In the genomic region with DNA sequence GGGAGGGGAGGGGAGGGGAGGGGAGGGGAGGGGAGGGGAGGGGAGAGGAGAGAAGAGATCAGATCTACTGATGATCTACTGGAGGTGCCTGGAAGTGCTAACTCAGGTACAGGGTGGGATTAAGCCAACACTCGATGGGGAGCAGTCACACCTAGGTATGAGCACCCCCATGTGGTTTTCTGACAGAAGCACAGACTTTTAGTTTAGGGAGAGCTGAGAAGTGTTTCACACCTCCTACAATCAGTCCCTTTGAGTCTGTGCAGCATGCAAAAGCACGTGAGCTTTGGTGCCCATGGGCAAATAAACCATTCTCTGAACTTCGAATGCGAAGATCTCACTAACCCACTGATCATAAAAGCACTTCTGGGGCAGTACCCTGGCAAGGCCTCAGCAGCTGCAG, we compare ENCODE assay signal across 10 mouse cellular contexts. TPM values are rescaled to one million over a fixed set of nuclear protein-coding genes. Genes with fewer than 3 reads are reported as not detected.
A peak's percentile ranks its signal among the peaks of the same experiment; 100 is the strongest.
DNase-seq lines count a peak whose midpoint lies in the region; ATAC-seq and TF ChIP-seq lines count a peak whose summit lies in the region.
"Had no signal": no experiment of that assay in that cellular context is flagged by ENCODE, and none has a peak within 500 bp of the region (broad histone marks: within the 10 kb centered on the region; RNA-seq: fewer than 3 reads in every experiment).

No protein-coding gene starts in this region.

- DNase-seq in forebrain, embryonic 14.5 days (ENCODE audit: low spot score), result peak; percentile 24
- peak; percentile 58 for DNase-seq in lung, postnatal 0 days (ENCODE audit: low spot score)
- no peak for DNase-seq in lung, adult 2 months
- DNase-seq in NIH3T3 (ENCODE audit: low read depth), result peak; percentile 46
- DNase-seq in urinary bladder, postnatal 25 days (ENCODE audit: low spot score), result no peak
- no peak for DNase-seq in layer of hippocampus, adult 11-12 months (ENCODE audit: low spot score)
- DNase-seq: cerebellum, adult 9-11 months had no signal

- H3K4me1 ChIP-seq in forebrain, embryonic 14.5 days (ENCODE audit: control insufficient read depth, insufficient read depth, low read length), result 0 out of 2 replicates have a peak, but pooled peaks cover 6% of the 10 kb centered on the region
- peaks cover 21% of the 10 kb centered on the region for H3K4me1 ChIP-seq in forebrain, embryonic 13.5 days
- no peaks in the 10 kb centered on the region for H3K4me1 ChIP-seq in lung, postnatal 0 days (ENCODE audit: insufficient read depth, low read depth, low read length)
- H3K4me1 ChIP-seq in lung, adult 2 months (ENCODE audit: control insufficient read depth, insufficient read depth, low read length), result no peaks in the 10 kb centered on the region; the same call in 1 of the 2 replicates

- H3K4me3 ChIP-seq in forebrain, embryonic 14.5 days (ENCODE audit: low read depth, low read length), result no peak overlapping the region
- H3K4me3 ChIP-seq in forebrain, embryonic 13.5 days, result no peak overlapping the region
- no peak overlapping the region for H3K4me3 ChIP-seq in lung, postnatal 0 days (ENCODE audit: low read depth, low read length)
- H3K4me3 ChIP-seq in lung, adult 2 months (replicated peaks; ENCODE audit: extremely low read depth, low read depth, low read length), result no peak overlapping the region
- H3K4me3 ChIP-seq: neural tube, embryonic 15.5 days had no signal

- H3K4me2 ChIP-seq in forebrain, embryonic 14.5 days (ENCODE audit: low read length), result no peak overlapping the region
- H3K4me2 ChIP-seq in forebrain, embryonic 13.5 days, result no peak overlapping the region
- H3K4me2 ChIP-seq in lung, postnatal 0 days (replicated peaks; ENCODE audit: low read depth, low read length), result no peak overlapping the region
- H3K4me2 ChIP-seq: neural tube, embryonic 15.5 days had no signal

- peaks cover 17% of the 10 kb centered on the region for H3K36me3 ChIP-seq in forebrain, embryonic 14.5 days (ENCODE audit: control insufficient read depth, insufficient read depth, low read length)
- peaks cover 32% of the 10 kb centered on the region for H3K36me3 ChIP-seq in forebrain, embryonic 13.5 days (ENCODE audit: poor library complexity, severe bottlenecking)
- 0 out of 2 replicates have a peak, but pooled peaks cover 4% of the 10 kb centered on the region for H3K36me3 ChIP-seq in lung, postnatal 0 days (ENCODE audit: insufficient read depth, low read length)

- no peak overlapping the region for H3K27ac ChIP-seq in forebrain, embryonic 14.5 days (ENCODE audit: low read depth, low read length)
- no peak overlapping the region for H3K27ac ChIP-seq in forebrain, embryonic 13.5 days
- H3K27ac ChIP-seq in lung, postnatal 0 days (ENCODE audit: low read length), result no peak overlapping the region
- H3K27ac ChIP-seq: neural tube, embryonic 15.5 days had no signal

- H3K9me3 ChIP-seq in forebrain, embryonic 14.5 days (replicated peaks; ENCODE audit: control insufficient read depth, low read length), result no peaks in the 10 kb centered on the region
- no peaks in the 10 kb centered on the region for H3K9me3 ChIP-seq in forebrain, embryonic 13.5 days (replicated peaks)
- H3K9me3 ChIP-seq in lung, postnatal 0 days (ENCODE audit: low read length), result no peaks in the 10 kb centered on the region
- H3K9me3 ChIP-seq: neural tube, embryonic 15.5 days had no signal

- WGBS in forebrain, embryonic 14.5 days, result 63% methylated on average over 4 of the region's 4 CpGs
- 71% methylated on average over 4 of the region's 4 CpGs for WGBS in forebrain, embryonic 13.5 days
- WGBS in lung, postnatal 0 days, result 55% methylated on average over 4 of the region's 4 CpGs
- WGBS in lung, adult 2 months, result 48% methylated on average over 4 of the region's 4 CpGs

- TF ChIP-seq POLR2A in lung, adult 2 months (IDR thresholded peaks at IDR 0.05; ENCODE audit: borderline replicate concordance, extremely low read depth, low read depth, low read length), result no peak

- peak; percentile 51 for TF ChIP-seq CTCF in lung, postnatal 0 days (IDR thresholded peaks at IDR 0.05)
- no peak for TF ChIP-seq CTCF in lung, adult 2 months (IDR thresholded peaks at IDR 0.05; ENCODE audit: insufficient read depth, low read length)

- no peak overlapping the region for H3K9ac ChIP-seq in forebrain, embryonic 14.5 days (ENCODE audit: low read length)
- H3K9ac ChIP-seq in forebrain, embryonic 13.5 days, result no peak overlapping the region
- H3K9ac ChIP-seq in lung, postnatal 0 days (replicated peaks; ENCODE audit: low read depth), result no peak overlapping the region
- H3K9ac ChIP-seq: neural tube, embryonic 15.5 days had no signal

- no peak for TF ChIP-seq EP300 in lung, postnatal 0 days (IDR thresholded peaks at IDR 0.05)

- H3K27me3 ChIP-seq in forebrain, embryonic 14.5 days (replicated peaks; ENCODE audit: control insufficient read depth, insufficient read depth, low read length), result no peaks in the 10 kb centered on the region
- H3K27me3 ChIP-seq in forebrain, embryonic 13.5 days, result no peaks in the 10 kb centered on the region
- no peaks in the 10 kb centered on the region for H3K27me3 ChIP-seq in lung, postnatal 0 days (replicated peaks; ENCODE audit: insufficient read depth, low read length)
- H3K27me3 ChIP-seq: neural tube, embryonic 15.5 days had no signal

- ATAC-seq in forebrain, embryonic 14.5 days, result no peak
- ATAC-seq in forebrain, embryonic 13.5 days, result no peak
- no peak for ATAC-seq in lung, postnatal 0 days
- ATAC-seq in megakaryocyte progenitor cell, adult 5-6 weeks (replicated peaks; ENCODE audit: poor library complexity), result 0 out of 2 replicates have a peak, but pooled peaks have one; percentile 20

RNA-seq across cellular contexts. Expression of gene Zfp768, which starts 3.1 kb away (rescaled TPM):
- polyA plus RNA-seq in forebrain, embryonic 14.5 days (2014; fragmentation: Nextera tagmentation; extraction: Ambion mirVana), result 3.5 and 3.6 TPM in 2 replicates
- polyA plus RNA-seq in forebrain, embryonic 13.5 days (2015; fragmentation: Nextera tagmentation; extraction: Ambion mirVana), result 11.8 and 12.6 TPM in 2 replicates
- 12.5 and 12.8 TPM in 2 replicates for polyA plus RNA-seq in lung, postnatal 0 days (2015; fragmentation: Nextera tagmentation; extraction: Ambion mirVana)
- 31.7 and 35.5 TPM in 2 replicates for polyA plus RNA-seq in lung, adult 2 months (2012; rRNA removed)
- total RNA-seq in megakaryocyte progenitor cell, adult 5-6 weeks (2015), result 2.3 and 3.2 TPM in 2 replicates
- 6.5 and 8.9 TPM in 2 replicates for total RNA-seq in megakaryocyte progenitor cell, adult 5-6 weeks (2017)

RNA-seq across cellular contexts. Expression of gene Zfp747, which starts 33.5 kb away (rescaled TPM):
- polyA plus RNA-seq in forebrain, embryonic 14.5 days (2014; fragmentation: Nextera tagmentation; extraction: Ambion mirVana), result 4.0 and 7.0 TPM in 2 replicates
- polyA plus RNA-seq in forebrain, embryonic 13.5 days (2015; fragmentation: Nextera tagmentation; extraction: Ambion mirVana), result 6.4 and 8.6 TPM in 2 replicates
- polyA plus RNA-seq in lung, postnatal 0 days (2015; fragmentation: Nextera tagmentation; extraction: Ambion mirVana), result 7.3 and 7.9 TPM in 2 replicates
- 10.9 TPM in 2 replicates for polyA plus RNA-seq in lung, adult 2 months (2012; rRNA removed)
- 4.2 and 4.3 TPM in 2 replicates for total RNA-seq in megakaryocyte progenitor cell, adult 5-6 weeks (2015)
- total RNA-seq in megakaryocyte progenitor cell, adult 5-6 weeks (2017), result 7.4 and 9.2 TPM in 2 replicates

RNA-seq across cellular contexts. Expression of gene 9130019O22Rik, which starts 44.6 kb away (rescaled TPM):
- 5.5 and 6.6 TPM in 2 replicates for polyA plus RNA-seq in forebrain, embryonic 14.5 days (2014; fragmentation: Nextera tagmentation; extraction: Ambion mirVana)
- 5.3 and 5.5 TPM in 2 replicates for polyA plus RNA-seq in forebrain, embryonic 13.5 days (2015; fragmentation: Nextera tagmentation; extraction: Ambion mirVana)
- polyA plus RNA-seq in lung, postnatal 0 days (2015; fragmentation: Nextera tagmentation; extraction: Ambion mirVana), result 4.7 and 5.4 TPM in 2 replicates
- polyA plus RNA-seq in lung, adult 2 months (2012; rRNA removed), result 4.1 and 5.1 TPM in 2 replicates
- total RNA-seq in megakaryocyte progenitor cell, adult 5-6 weeks (2015), result 1.5 and 2.1 TPM in 2 replicates
- total RNA-seq in megakaryocyte progenitor cell, adult 5-6 weeks (2017), result 4.2 and 6.5 TPM in 2 replicates

RNA-seq across cellular contexts. Expression of gene Itgal, which starts 46.3 kb away (rescaled TPM):
- 0.17 and 0.23 TPM in 2 replicates for polyA plus RNA-seq in forebrain, embryonic 14.5 days (2014; fragmentation: Nextera tagmentation; extraction: Ambion mirVana)
- polyA plus RNA-seq in forebrain, embryonic 13.5 days (2015; fragmentation: Nextera tagmentation; extraction: Ambion mirVana), result 0.19 and 0.26 TPM in 2 replicates
- 3.7 and 3.8 TPM in 2 replicates for polyA plus RNA-seq in lung, postnatal 0 days (2015; fragmentation: Nextera tagmentation; extraction: Ambion mirVana)
- 28.2 and 36.9 TPM in 2 replicates for polyA plus RNA-seq in lung, adult 2 months (2012; rRNA removed)
- total RNA-seq in megakaryocyte progenitor cell, adult 5-6 weeks (2015), result 50.3 and 53.6 TPM in 2 replicates
- total RNA-seq in megakaryocyte progenitor cell, adult 5-6 weeks (2017), result 21.4 and 23.8 TPM in 2 replicates

RNA-seq across cellular contexts. Expression of gene E430018J23Rik, which starts 51.1 kb away (rescaled TPM):
- 7.4 and 7.5 TPM in 2 replicates for polyA plus RNA-seq in forebrain, embryonic 14.5 days (2014; fragmentation: Nextera tagmentation; extraction: Ambion mirVana)
- polyA plus RNA-seq in forebrain, embryonic 13.5 days (2015; fragmentation: Nextera tagmentation; extraction: Ambion mirVana), result 6.0 and 7.2 TPM in 2 replicates
- polyA plus RNA-seq in lung, postnatal 0 days (2015; fragmentation: Nextera tagmentation; extraction: Ambion mirVana), result 3.7 and 4.6 TPM in 2 replicates
- 7.6 TPM in 2 replicates for polyA plus RNA-seq in lung, adult 2 months (2012; rRNA removed)
- total RNA-seq in megakaryocyte progenitor cell, adult 5-6 weeks (2015), result 1.0 and 1.5 TPM in 2 replicates
- 2.3 and 4.8 TPM in 2 replicates for total RNA-seq in megakaryocyte progenitor cell, adult 5-6 weeks (2017)

Comparison
In these comparisons a context has a peak if more than half of its experiments do, and no peak if none do; other contexts are left out.
1. DNase-seq: peak in forebrain, embryonic 14.5 days (single experiment), lung, postnatal 0 days (single experiment) and NIH3T3 (single experiment); none in lung, adult 2 months (single experiment), urinary bladder, postnatal 25 days (single experiment) and layer of hippocampus, adult 11-12 months (single experiment).